ENCODE assay signal across 10 mouse cellular contexts in genomic region chr15:91316964-91317363, GRCm38 (mm10).
DNase-seq lines count a peak whose midpoint lies in the region; ATAC-seq and TF ChIP-seq lines count a peak whose summit lies in the region.
"Had no signal": no experiment of that assay in that cellular context is flagged by ENCODE, and none has a peak within 500 bp of the region (broad histone marks: within the 10 kb centered on the region; RNA-seq: fewer than 3 reads in every experiment).

No protein-coding gene starts in this region.

- H3K9ac ChIP-seq in hindbrain, embryonic 16.5 days (ENCODE audit: low read depth, low read length): no peak overlapping the region
- H3K9ac ChIP-seq in hindbrain, embryonic 13.5 days: no peak overlapping the region
- H3K9ac ChIP-seq: liver, embryonic 15.5 days had no signal

- 54% methylated on average over 4 of the region's 4 CpGs for WGBS in hindbrain, embryonic 16.5 days
- 69% methylated on average over 4 of the region's 4 CpGs for WGBS in hindbrain, embryonic 13.5 days
- 84% methylated on average over 4 of the region's 4 CpGs for WGBS in thymus, adult 2 months

- no peak overlapping the region for H3K4me3 ChIP-seq in hindbrain, embryonic 16.5 days (ENCODE audit: low read length)
- no peak overlapping the region for H3K4me3 ChIP-seq in hindbrain, embryonic 13.5 days
- no peak overlapping the region for H3K4me3 ChIP-seq in thymus, adult 2 months (ENCODE audit: control insufficient read depth, insufficient read depth, low read length)
- H3K4me3 ChIP-seq: hindbrain, embryonic 10.5 days; liver, embryonic 15.5 days had no signal

- no peaks in the 10 kb centered on the region for H3K27me3 ChIP-seq in hindbrain, embryonic 16.5 days (replicated peaks; ENCODE audit: control insufficient read depth, insufficient read depth, low read length)
- H3K27me3 ChIP-seq in hindbrain, embryonic 13.5 days: no peaks in the 10 kb centered on the region
- H3K27me3 ChIP-seq in thymus, adult 2 months (ENCODE audit: control insufficient read depth, insufficient read depth, low read length): no peaks in the 10 kb centered on the region
- H3K27me3 ChIP-seq: liver, embryonic 15.5 days had no signal

- no peaks in the 10 kb centered on the region for H3K36me3 ChIP-seq in hindbrain, embryonic 16.5 days (ENCODE audit: control insufficient read depth, insufficient read depth, low read length)
- H3K36me3 ChIP-seq in hindbrain, embryonic 13.5 days: no peaks in the 10 kb centered on the region
- no peaks in the 10 kb centered on the region for H3K36me3 ChIP-seq in thymus, adult 2 months (ENCODE audit: control insufficient read depth, insufficient read depth, low read length)
- H3K36me3 ChIP-seq: hindbrain, embryonic 10.5 days; liver, embryonic 15.5 days had no signal

- 0 out of 2 replicates have a peak, but pooled peaks have one; percentile 24 for ATAC-seq in hindbrain, embryonic 16.5 days
- no peak for ATAC-seq in hindbrain, embryonic 13.5 days (ENCODE audit: low FRiP score)

- no peaks in the 10 kb centered on the region for H3K4me1 ChIP-seq in hindbrain, embryonic 16.5 days (ENCODE audit: control insufficient read depth, insufficient read depth, low read depth, low read length)
- H3K4me1 ChIP-seq in hindbrain, embryonic 13.5 days (replicated peaks): 0 out of 2 replicates have a peak, but pooled peaks cover 4% of the 10 kb centered on the region
- no peaks in the 10 kb centered on the region for H3K4me1 ChIP-seq in thymus, adult 2 months (replicated peaks; ENCODE audit: control insufficient read depth, insufficient read depth, low read length)
- H3K4me1 ChIP-seq: hindbrain, embryonic 10.5 days; liver, embryonic 15.5 days had no signal

- H3K27ac ChIP-seq in hindbrain, embryonic 16.5 days (ENCODE audit: low read depth, low read length): no peak overlapping the region
- no peak overlapping the region for H3K27ac ChIP-seq in hindbrain, embryonic 13.5 days
- no peak overlapping the region for H3K27ac ChIP-seq in thymus, adult 2 months (ENCODE audit: control insufficient read depth, insufficient read depth, low read length)
- H3K27ac ChIP-seq: hindbrain, embryonic 10.5 days; liver, embryonic 15.5 days had no signal

- DNase-seq in brain, embryonic 14.5 days (ENCODE audit: low read depth): peak; percentile 80
- DNase-seq in gastrocnemius, adult 18-20 months (ENCODE audit: low spot score): peak; percentile 65
- DNase-seq in layer of hippocampus, postnatal 36 days: peak; percentile 22 to 40
- no peak for DNase-seq in cerebellum, adult 8-10 months
- DNase-seq in thymus, adult 2 months: no peak
- DNase-seq: cerebellum, postnatal 36 days had no signal

- no peaks in the 10 kb centered on the region for H3K9me3 ChIP-seq in hindbrain, embryonic 16.5 days (ENCODE audit: control insufficient read depth, low read length)
- no peaks in the 10 kb centered on the region for H3K9me3 ChIP-seq in hindbrain, embryonic 13.5 days
- H3K9me3 ChIP-seq: hindbrain, embryonic 10.5 days; liver, embryonic 15.5 days had no signal

- no peak for TF ChIP-seq POLR2A in brain, embryonic 14.5 days (IDR thresholded peaks at IDR 0.05; ENCODE audit: borderline replicate concordance, extremely low read depth, insufficient read depth, insufficient read length, poor library complexity, severe bottlenecking)
- TF ChIP-seq POLR2A in thymus, adult 2 months (IDR thresholded peaks at IDR 0.05; ENCODE audit: control insufficient read depth, extremely low read depth, insufficient read depth, low read length, poor library complexity): no peak

- no peak overlapping the region for H3K4me2 ChIP-seq in hindbrain, embryonic 16.5 days (ENCODE audit: low read length)
- no peak overlapping the region for H3K4me2 ChIP-seq in hindbrain, embryonic 13.5 days
- H3K4me2 ChIP-seq: liver, embryonic 15.5 days had no signal

- TF ChIP-seq CTCF in brain, embryonic 14.5 days (IDR thresholded peaks at IDR 0.05; ENCODE audit: borderline replicate concordance, extremely low read depth, insufficient read depth, insufficient read length): no peak
- TF ChIP-seq CTCF in thymus, adult 2 months (IDR thresholded peaks at IDR 0.05; ENCODE audit: borderline replicate concordance, control insufficient read depth, extremely low read depth, insufficient read depth, low read length, poor library complexity): no peak

Comparison
In these comparisons a context has a peak if more than half of its experiments do, and no peak if none do; other contexts are left out.
1. DNase-seq: peak in brain, embryonic 14.5 days (single experiment), gastrocnemius, adult 18-20 months (single experiment) and layer of hippocampus, postnatal 36 days (2 of 2); none in cerebellum, adult 8-10 months (single experiment) and thymus, adult 2 months (single experiment).